Mouse (Mus musculus) heart, adult 2 months (tissue): Measurements from ENCODE around the gene Hspa1l.

Experiments
- CTCF ChIP-seq: fragments of 200-600 bp; IDR thresholded peaks from 2 replicates; pipeline ENCODE4 v1.8.1; 2022; ENCODE audit warnings: antibody characterized with exemption, mild to moderate bottlenecking, moderate library complexity
- POLR2A ChIP-seq: fragments of 200-500 bp; IDR thresholded peaks from 2 replicates; pipeline ENCODE4 v1.6.1; 2011; ENCODE audit warnings: mild to moderate bottlenecking, low read depth, low read length, control low read depth; ENCODE audit not compliant: insufficient read depth

GRCm38 (mm10) chr17:35004075-35004717 is 31.7 kb downstream of the Hspa1l start:
- TF ChIP-seq CTCF (no peak), POLR2A (no peak)
